Mouse (Mus musculus): ENCODE data around the gene Dbndd2. TPM values are rescaled to one million over a fixed set of nuclear protein-coding genes. Genes with fewer than 3 reads are reported as not detected.

Dbndd2 gene
- polyA plus RNA-seq, 1 experiment from 2014 or later, result 4.7 TPM

- H3K27ac ChIP-seq, result no peak overlapping the region
- H3K4me2 ChIP-seq (replicated peaks), result no peak overlapping the region
- H3K9me3 ChIP-seq, result no peaks in the 10 kb centered on the region
- WGBS, result 64% methylated on average over 2 of the region's 2 CpGs
- no peak overlapping the region for H3K4me3 ChIP-seq (replicated peaks)
- H3K27me3 ChIP-seq (replicated peaks), result no peaks in the 10 kb centered on the region
- H3K36me3 ChIP-seq, result no peaks in the 10 kb centered on the region
- H3K9ac ChIP-seq, result no peak overlapping the region
- H3K4me1 ChIP-seq (replicated peaks), result peaks cover 16% of the 10 kb centered on the region
- no peak for ATAC-seq
Measured at GRCm38 (mm10) chr2:164444701-164445100, 41.2 kb upstream of the Dbndd2 start.

- Histone ChIP-seq H3K36me3 (no peaks in the 10 kb centered on the region), H3K27ac (no peak overlapping the region), H3K4me3 (replicated peaks) (no peak overlapping the region), H3K4me2 (replicated peaks) (no peak overlapping the region), H3K27me3 (replicated peaks) (no peaks in the 10 kb centered on the region), H3K9me3 (no peaks in the 10 kb centered on the region), H3K9ac (no peak overlapping the region), H3K4me1 (replicated peaks) (peaks cover 10% of the 10 kb centered on the region)
- ATAC-seq, result no peak
- 83% methylated on average over 3 of the region's 3 CpGs for WGBS
Measured at GRCm38 (mm10) chr2:164445399-164446085, 40.4 kb upstream of the Dbndd2 start.

GRCm38 (mm10) chr2:164446086-164446469 is 39.8 kb upstream of the Dbndd2 start:
- no peaks in the 10 kb centered on the region for H3K9me3 ChIP-seq
- WGBS, result 76% methylated on average over 3 of the region's 3 CpGs
- no peak for ATAC-seq

GRCm38 (mm10) chr2:164448140-164448539 is 37.8 kb upstream of the Dbndd2 start:
- ATAC-seq, result no peak
- H3K4me3 ChIP-seq (replicated peaks), result no peak overlapping the region
- no peaks in the 10 kb centered on the region for H3K36me3 ChIP-seq
- no peaks in the 10 kb centered on the region for H3K27me3 ChIP-seq (replicated peaks)
- no peak overlapping the region for H3K4me2 ChIP-seq (replicated peaks)
- H3K4me1 ChIP-seq (replicated peaks), result peaks cover 8% of the 10 kb centered on the region; the same call in 1 of the 2 replicates
- 85% methylated on average over 1 of the region's 1 CpGs for WGBS
- H3K9ac ChIP-seq, result no peak overlapping the region
- no peak overlapping the region for H3K27ac ChIP-seq
- no peaks in the 10 kb centered on the region for H3K9me3 ChIP-seq

More at GRCm38 (mm10) chr2:164446086-164446469, 39.8 kb upstream of the Dbndd2 start:
- peaks cover 6% of the 10 kb centered on the region for H3K4me1 ChIP-seq (replicated peaks)
- no peak overlapping the region for H3K27ac ChIP-seq
- no peak overlapping the region for H3K4me3 ChIP-seq (replicated peaks)
- H3K36me3 ChIP-seq, result no peaks in the 10 kb centered on the region
- H3K9ac ChIP-seq, result no peak overlapping the region
- H3K4me2 ChIP-seq (replicated peaks), result no peak overlapping the region
- no peaks in the 10 kb centered on the region for H3K27me3 ChIP-seq (replicated peaks)

GRCm38 (mm10) chr2:164448921-164449320 is 37.0 kb upstream of the Dbndd2 start:
- Histone ChIP-seq H3K4me1 (replicated peaks) (peaks cover 8% of the 10 kb centered on the region; the same call in 1 of the 2 replicates), H3K9ac (no peak overlapping the region), H3K4me2 (replicated peaks) (no peak overlapping the region), H3K9me3 (no peaks in the 10 kb centered on the region), H3K36me3 (no peaks in the 10 kb centered on the region), H3K27me3 (replicated peaks) (no peaks in the 10 kb centered on the region), H3K4me3 (replicated peaks) (no peak overlapping the region), H3K27ac (no peak overlapping the region)
- peak; percentile 24; the same call in 1 of the 2 replicates for ATAC-seq
- 57% methylated on average over 5 of the region's 5 CpGs for WGBS

- Histone ChIP-seq H3K9me3 (no peaks in the 10 kb centered on the region), H3K9ac (no peak overlapping the region), H3K36me3 (no peaks in the 10 kb centered on the region), H3K27ac (no peak overlapping the region), H3K4me2 (replicated peaks) (no peak overlapping the region), H3K4me1 (replicated peaks) (peaks cover 9% of the 10 kb centered on the region), H3K27me3 (replicated peaks) (no peaks in the 10 kb centered on the region), H3K4me3 (replicated peaks) (no peak overlapping the region)
- 62% methylated on average over 14 of the region's 14 CpGs for WGBS
- ATAC-seq, result 0 out of 2 replicates have a peak, but pooled peaks have one; percentile 24
Measured at GRCm38 (mm10) chr2:164449341-164450042, 36.4 kb upstream of the Dbndd2 start.

GRCm38 (mm10) chr2:164452000-164452676 is 33.8 kb upstream of the Dbndd2 start:
- Histone ChIP-seq H3K9me3 (no peaks in the 10 kb centered on the region), H3K4me1 (replicated peaks) (peaks cover 30% of the 10 kb centered on the region), H3K4me2 (replicated peaks) (no peak overlapping the region), H3K4me3 (replicated peaks) (no peak overlapping the region), H3K36me3 (no peaks in the 10 kb centered on the region), H3K27ac (no peak overlapping the region), H3K9ac (no peak overlapping the region), H3K27me3 (replicated peaks) (no peaks in the 10 kb centered on the region)
- 61% methylated on average over 13 of the region's 13 CpGs for WGBS
- ATAC-seq, result no peak

- Histone ChIP-seq H3K9me3 (no peaks in the 10 kb centered on the region), H3K4me1 (replicated peaks) (peaks cover 30% of the 10 kb centered on the region), H3K27me3 (replicated peaks) (no peaks in the 10 kb centered on the region), H3K4me2 (replicated peaks) (no peak overlapping the region), H3K9ac (no peak overlapping the region), H3K4me3 (replicated peaks) (no peak overlapping the region), H3K27ac (no peak overlapping the region), H3K36me3 (no peaks in the 10 kb centered on the region)
- no peak for ATAC-seq
- WGBS, result 73% methylated on average over 14 of the region's 14 CpGs
Measured at GRCm38 (mm10) chr2:164453047-164453757, 32.7 kb upstream of the Dbndd2 start.

- no peak for ATAC-seq
- H3K4me2 ChIP-seq (replicated peaks), result no peak overlapping the region
- H3K27ac ChIP-seq, result 0 out of 2 replicates have a peak overlapping the region, but pooled peaks have one; percentile 51
- WGBS, result 71% methylated on average over 7 of the region's 7 CpGs
- no peak overlapping the region for H3K4me3 ChIP-seq (replicated peaks)
- H3K4me1 ChIP-seq (replicated peaks), result peaks cover 30% of the 10 kb centered on the region
- no peaks in the 10 kb centered on the region for H3K9me3 ChIP-seq
- no peaks in the 10 kb centered on the region for H3K36me3 ChIP-seq
- no peak overlapping the region for H3K9ac ChIP-seq
- no peaks in the 10 kb centered on the region for H3K27me3 ChIP-seq (replicated peaks)
Measured at GRCm38 (mm10) chr2:164453887-164454500, 31.9 kb upstream of the Dbndd2 start.

GRCm38 (mm10) chr2:164454846-164455245 is 31.1 kb upstream of the Dbndd2 start:
- no peaks in the 10 kb centered on the region for H3K9me3 ChIP-seq
- no peaks in the 10 kb centered on the region for H3K27me3 ChIP-seq (replicated peaks)
- H3K27ac ChIP-seq, result 0 out of 2 replicates have a peak overlapping the region, but pooled peaks have one; percentile 51
- WGBS, result 58% methylated on average over 10 of the region's 10 CpGs
- H3K9ac ChIP-seq, result no peak overlapping the region
- peak overlapping the region; percentile 0; the same call in 1 of the 2 replicates for H3K4me2 ChIP-seq (replicated peaks)
- H3K36me3 ChIP-seq, result no peaks in the 10 kb centered on the region
- H3K4me1 ChIP-seq (replicated peaks), result peaks cover 30% of the 10 kb centered on the region
- no peak overlapping the region for H3K4me3 ChIP-seq (replicated peaks)
- ATAC-seq, result no peak

- no peak for ATAC-seq
- 0 out of 2 replicates have a peak overlapping the region, but pooled peaks have one; percentile 0 for H3K4me2 ChIP-seq (replicated peaks)
Measured at GRCm38 (mm10) chr2:164455421-164456190, 30.3 kb upstream of the Dbndd2 start.

More at GRCm38 (mm10) chr2:164455421-164456190, 30.3 kb upstream of the Dbndd2 start:
- Histone ChIP-seq H3K9me3 (no peaks in the 10 kb centered on the region), H3K9ac (no peak overlapping the region), H3K36me3 (no peaks in the 10 kb centered on the region), H3K4me1 (replicated peaks) (peaks cover 30% of the 10 kb centered on the region), H3K27me3 (replicated peaks) (no peaks in the 10 kb centered on the region), H3K4me3 (replicated peaks) (no peak overlapping the region), H3K27ac (peak overlapping the region; percentile 54; the same call in 1 of the 2 replicates)
- 65% methylated on average over 6 of the region's 6 CpGs for WGBS
